Mouse (Mus musculus): ENCODE measurements around the gene Gm11168.
"Not testable (repeated sequence)": the region's sequence is repeated elsewhere in the genome, so short reads cannot be mapped to it uniquely, and the experiment has no call there.

Gm11168 gene

DNA sequence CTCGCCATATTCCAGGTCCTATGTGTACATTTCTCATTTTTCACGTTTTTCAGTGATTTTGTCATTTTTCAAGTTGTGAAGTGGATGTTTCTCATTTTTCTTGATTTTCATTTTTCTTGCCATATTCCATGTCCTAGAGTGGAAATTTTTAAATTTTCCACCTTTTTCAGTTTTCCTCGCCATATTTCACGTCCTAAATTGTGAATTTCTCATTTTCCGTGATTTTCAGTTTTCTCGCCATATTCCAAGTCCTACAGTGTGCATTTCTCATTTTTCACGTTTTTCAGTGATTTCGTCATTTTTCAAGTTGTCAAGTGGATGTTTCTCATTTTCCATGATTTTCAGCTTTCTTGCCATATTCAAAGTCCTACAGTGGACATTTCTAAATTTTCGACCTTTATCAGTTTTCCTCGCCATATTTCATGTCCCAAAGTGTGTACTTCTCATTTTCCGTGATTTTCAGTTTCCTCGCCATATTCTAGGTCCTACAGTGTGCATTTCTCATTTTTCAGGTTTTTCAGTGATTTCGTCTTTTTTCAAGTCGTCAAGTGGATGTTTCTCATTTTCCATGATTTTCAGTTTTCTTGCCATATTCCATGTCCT is at the start of gene Gm11168:
TSS of gene Gm11168 (plus strand) at position 553 of the 603 bp plus-strand sequence.
- H3K9me3 ChIP-seq (ENCODE audit: low read length); H3K4me1 ChIP-seq (replicated peaks; ENCODE audit: low read depth, low read length); H3K27me3 ChIP-seq (ENCODE audit: insufficient read depth, low read length); H3K36me3 ChIP-seq (ENCODE audit: insufficient read depth, low read length); H3K4me3 ChIP-seq (replicated peaks; ENCODE audit: low read length): not testable (repeated sequence)

DNA sequence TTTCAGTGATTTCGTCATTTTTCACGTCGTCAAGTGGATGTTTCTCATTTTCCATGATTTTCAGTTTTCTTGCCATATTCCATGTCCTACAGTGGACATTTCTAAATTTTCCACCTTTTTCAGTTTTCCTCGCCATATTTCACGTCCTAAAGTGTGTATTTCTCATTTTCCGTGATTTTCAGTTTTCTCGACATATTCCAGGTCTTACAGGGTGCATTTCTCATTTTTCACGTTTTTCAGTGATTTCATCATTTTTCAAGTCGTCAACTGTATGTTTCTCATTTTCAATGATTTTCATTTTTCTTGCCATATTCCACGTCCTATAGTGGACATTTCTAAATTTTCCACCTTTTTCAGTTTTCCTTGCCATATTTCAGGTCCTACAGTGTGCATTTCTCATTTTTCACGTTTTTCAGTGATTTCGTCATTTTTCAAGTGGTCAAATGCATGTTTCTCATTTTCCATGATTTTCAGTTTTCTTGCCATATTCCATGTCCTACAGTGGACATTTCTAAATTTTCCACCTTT is 2.6 kb upstream of the Gm11168 start, which contains the start of gene Gm10722:
TSS of gene Gm10722 (plus strand) at position 478 of the 528 bp plus-strand sequence.
- not testable (repeated sequence) for H3K4me3 ChIP-seq (replicated peaks; ENCODE audit: low read length); H3K36me3 ChIP-seq (ENCODE audit: insufficient read depth, low read length); H3K4me1 ChIP-seq (replicated peaks; ENCODE audit: low read depth, low read length); H3K9me3 ChIP-seq (ENCODE audit: low read length); H3K27me3 ChIP-seq (ENCODE audit: insufficient read depth, low read length)

DNA sequence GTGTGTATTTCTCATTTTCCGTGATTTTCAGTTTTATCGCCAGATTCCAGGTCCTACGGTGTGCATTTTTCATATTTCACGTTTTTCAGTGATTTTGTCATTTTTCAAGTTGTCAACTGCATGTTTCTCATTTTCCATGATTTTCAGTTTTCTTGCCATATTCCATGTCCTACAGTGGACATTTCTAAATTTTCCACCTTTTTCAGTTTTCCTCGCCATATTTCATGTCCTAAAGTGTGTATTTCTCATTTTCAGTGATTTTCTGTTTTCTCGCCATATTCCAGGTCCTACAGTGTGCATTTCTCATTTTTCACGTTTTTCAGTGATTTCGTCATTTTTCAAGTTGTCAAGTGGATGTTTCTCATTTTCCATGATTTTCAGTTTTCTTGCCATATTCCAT is 2.1 kb upstream of the Gm11168 start:
- H3K4me1 ChIP-seq (replicated peaks; ENCODE audit: low read depth, low read length) = not testable (repeated sequence)

DNA sequence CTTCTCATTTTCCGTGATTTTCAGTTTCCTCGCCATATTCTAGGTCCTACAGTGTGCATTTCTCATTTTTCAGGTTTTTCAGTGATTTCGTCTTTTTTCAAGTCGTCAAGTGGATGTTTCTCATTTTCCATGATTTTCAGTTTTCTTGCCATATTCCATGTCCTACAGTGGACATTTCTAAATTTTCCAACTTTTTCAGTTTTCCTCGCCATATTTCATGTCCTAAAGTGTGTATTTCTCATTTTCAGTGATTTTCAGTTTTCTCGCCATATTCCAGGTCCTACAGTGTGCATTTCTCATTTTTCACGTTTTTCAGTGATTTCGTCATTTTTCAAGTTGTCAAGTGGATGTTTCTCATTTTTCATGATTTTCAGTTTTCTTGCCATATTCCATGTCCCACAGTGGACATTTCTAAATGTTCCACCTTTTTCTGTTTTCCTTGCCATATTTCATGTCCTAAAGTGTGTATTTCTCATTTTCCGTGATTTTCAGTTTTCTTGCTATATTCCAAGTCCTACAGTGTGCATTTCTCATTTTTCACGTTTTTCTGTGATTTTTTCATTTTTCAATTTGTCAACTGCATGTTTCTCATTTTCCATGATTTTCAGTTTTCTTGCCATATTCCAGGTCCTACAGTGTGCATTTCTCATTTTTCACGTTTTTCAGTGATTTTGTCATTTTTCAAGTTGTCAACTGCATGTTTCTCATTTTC is 1.0 kb upstream of the Gm11168 start:
- H3K36me3 ChIP-seq (ENCODE audit: insufficient read depth, low read length); H3K9me3 ChIP-seq (ENCODE audit: low read length); H3K4me3 ChIP-seq (replicated peaks; ENCODE audit: low read length); H3K27me3 ChIP-seq (ENCODE audit: insufficient read depth, low read length); H3K4me1 ChIP-seq (replicated peaks; ENCODE audit: low read depth, low read length): not testable (repeated sequence)
- TF ChIP-seq NANOG (IDR thresholded peaks at IDR 0.05; ENCODE audit: borderline replicate concordance, low read length) = 0 out of 2 replicates have a peak, but pooled peaks have one; percentile 21

More for the DNA sequence above, 2.1 kb upstream of the Gm11168 start:
- H3K27me3 ChIP-seq (ENCODE audit: insufficient read depth, low read length); H3K36me3 ChIP-seq (ENCODE audit: insufficient read depth, low read length); H3K9me3 ChIP-seq (ENCODE audit: low read length); H3K4me3 ChIP-seq (replicated peaks; ENCODE audit: low read length): not testable (repeated sequence)

DNA sequence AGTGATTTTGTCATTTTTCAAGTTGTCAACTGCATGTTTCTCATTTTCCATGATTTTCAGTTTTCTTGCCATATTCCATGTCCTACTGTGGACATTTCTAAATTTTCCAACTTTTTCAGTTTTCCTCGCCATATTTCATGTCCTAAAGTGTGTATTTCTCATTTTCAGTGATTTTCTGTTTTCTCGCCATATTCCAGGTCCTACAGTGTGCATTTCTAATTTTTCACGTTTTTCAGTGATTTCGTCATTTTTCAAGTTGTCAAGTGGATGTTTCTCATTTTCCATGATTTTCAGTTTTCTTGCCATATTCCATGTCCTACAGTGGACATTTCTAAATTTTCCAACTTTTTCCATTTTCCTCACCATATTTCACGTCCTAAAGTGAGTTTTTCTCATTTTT is 3.0 kb downstream of the Gm11168 start:
- not testable (repeated sequence) for H3K4me1 ChIP-seq (replicated peaks; ENCODE audit: low read depth, low read length); H3K4me3 ChIP-seq (replicated peaks; ENCODE audit: low read length); H3K27me3 ChIP-seq (ENCODE audit: insufficient read depth, low read length); H3K36me3 ChIP-seq (ENCODE audit: insufficient read depth, low read length); H3K9me3 ChIP-seq (ENCODE audit: low read length)

DNA sequence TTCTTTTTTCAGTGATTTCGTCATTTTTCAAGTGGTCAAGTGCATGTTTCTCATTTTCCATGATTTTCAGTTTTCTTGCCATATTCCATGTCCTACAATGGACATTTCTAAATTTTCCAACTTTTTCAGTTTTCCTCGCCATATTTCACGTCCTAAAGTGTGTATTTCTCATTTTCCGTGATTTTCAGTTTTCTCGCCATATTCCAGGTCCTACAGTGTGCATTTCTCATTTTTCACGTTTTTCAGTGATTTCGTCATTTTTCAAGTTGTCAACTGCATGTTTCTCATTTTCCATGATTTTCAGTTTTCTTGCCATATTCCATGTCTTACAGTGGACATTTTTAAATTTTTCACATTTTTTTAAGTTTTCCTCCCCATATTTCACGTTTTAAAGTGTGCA is 3.5 kb downstream of the Gm11168 start:
- not testable (repeated sequence) for H3K4me1 ChIP-seq (replicated peaks; ENCODE audit: low read depth, low read length); H3K27me3 ChIP-seq (ENCODE audit: insufficient read depth, low read length); H3K9me3 ChIP-seq (ENCODE audit: low read length); H3K4me3 ChIP-seq (replicated peaks; ENCODE audit: low read length); H3K36me3 ChIP-seq (ENCODE audit: insufficient read depth, low read length)

DNA sequence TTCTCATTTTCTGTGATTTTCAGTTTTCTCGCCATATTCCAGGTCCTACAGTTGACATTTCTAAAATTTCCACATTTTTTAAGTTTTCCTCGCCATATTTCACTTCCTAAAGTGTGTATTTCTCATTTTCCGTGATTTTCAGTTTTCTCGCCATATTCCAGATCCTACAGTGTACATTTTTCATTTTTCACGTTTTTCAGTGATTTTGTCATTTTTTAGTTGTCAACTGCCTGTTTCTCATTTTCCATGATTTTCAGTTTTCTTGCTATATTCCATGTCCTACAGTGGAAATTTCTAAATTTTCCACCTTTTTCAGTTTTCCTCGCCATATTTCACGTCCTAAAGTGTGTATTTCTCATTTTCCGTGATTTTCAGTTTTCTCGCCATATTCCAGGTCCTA is 4.1 kb downstream of the Gm11168 start:
- not testable (repeated sequence) for H3K36me3 ChIP-seq (ENCODE audit: insufficient read depth, low read length); H3K4me3 ChIP-seq (replicated peaks; ENCODE audit: low read length); H3K27me3 ChIP-seq (ENCODE audit: insufficient read depth, low read length); H3K9me3 ChIP-seq (ENCODE audit: low read length); H3K4me1 ChIP-seq (replicated peaks; ENCODE audit: low read depth, low read length)

DNA sequence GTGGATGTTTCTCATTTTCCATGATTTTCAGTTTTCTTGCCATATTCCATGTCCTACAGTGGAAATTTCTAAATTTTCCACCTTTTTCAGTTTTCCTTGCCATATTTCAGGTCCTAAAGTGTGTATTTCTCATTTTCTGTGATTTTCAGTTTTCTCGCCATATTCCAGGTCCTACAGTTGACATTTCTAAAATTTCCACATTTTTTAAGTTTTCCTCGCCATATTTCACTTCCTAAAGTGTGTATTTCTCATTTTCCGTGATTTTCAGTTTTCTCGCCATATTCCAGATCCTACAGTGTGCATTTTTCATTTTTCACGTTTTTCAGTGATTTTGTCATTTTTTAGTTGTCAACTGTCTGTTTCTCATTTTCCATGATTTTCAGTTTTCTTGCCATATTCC is 6.2 kb downstream of the Gm11168 start:
- not testable (repeated sequence) for H3K4me1 ChIP-seq (replicated peaks; ENCODE audit: low read depth, low read length); H3K9me3 ChIP-seq (ENCODE audit: low read length); H3K27me3 ChIP-seq (ENCODE audit: insufficient read depth, low read length); H3K36me3 ChIP-seq (ENCODE audit: insufficient read depth, low read length); H3K4me3 ChIP-seq (replicated peaks; ENCODE audit: low read length)

DNA sequence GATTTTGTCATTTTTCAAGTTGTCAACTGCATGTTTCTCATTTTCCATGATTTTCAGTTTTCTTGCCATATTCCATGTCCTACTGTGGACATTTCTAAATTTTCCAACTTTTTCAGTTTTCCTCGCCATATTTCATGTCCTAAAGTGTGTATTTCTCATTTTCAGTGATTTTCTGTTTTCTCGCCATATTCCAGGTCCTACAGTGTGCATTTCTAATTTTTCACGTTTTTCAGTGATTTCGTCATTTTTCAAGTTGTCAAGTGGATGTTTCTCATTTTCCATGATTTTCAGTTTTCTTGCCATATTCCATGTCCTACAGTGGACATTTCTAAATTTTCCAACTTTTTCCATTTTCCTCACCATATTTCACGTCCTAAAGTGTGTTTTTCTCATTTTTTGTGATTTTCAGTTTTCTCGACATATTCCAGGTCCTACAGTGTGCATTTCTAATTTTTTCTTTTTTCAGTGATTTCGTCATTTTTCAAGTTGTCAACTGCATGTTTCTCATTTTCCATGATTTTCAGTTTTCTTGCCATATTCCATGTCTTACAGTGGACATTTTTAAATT is 9.0 kb downstream of the Gm11168 start:
- not testable (repeated sequence) for H3K36me3 ChIP-seq (ENCODE audit: insufficient read depth, low read length); H3K9me3 ChIP-seq (ENCODE audit: low read length); H3K4me1 ChIP-seq (replicated peaks; ENCODE audit: low read depth, low read length); H3K4me3 ChIP-seq (replicated peaks; ENCODE audit: low read length); H3K27me3 ChIP-seq (ENCODE audit: insufficient read depth, low read length)

DNA sequence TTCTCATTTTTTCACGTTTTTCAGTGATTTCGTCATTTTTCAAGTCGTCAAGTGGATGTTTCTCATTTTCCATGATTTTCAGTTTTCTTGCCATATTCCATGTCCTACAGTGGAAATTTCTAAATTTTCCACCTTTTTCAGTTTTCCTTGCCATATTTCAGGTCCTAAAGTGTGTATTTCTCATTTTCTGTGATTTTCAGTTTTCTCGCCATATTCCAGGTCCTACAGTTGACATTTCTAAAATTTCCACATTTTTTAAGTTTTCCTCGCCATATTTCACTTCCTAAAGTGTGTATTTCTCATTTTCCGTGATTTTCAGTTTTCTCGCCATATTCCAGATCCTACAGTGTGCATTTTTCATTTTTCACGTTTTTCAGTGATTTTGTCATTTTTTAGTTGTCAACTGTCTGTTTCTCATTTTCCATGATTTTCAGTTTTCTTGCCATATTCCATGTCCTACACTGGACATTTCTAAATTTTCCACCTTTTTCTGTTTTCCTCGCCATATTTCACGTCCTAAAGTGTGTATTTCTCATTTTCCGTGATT is 9.7 kb downstream of the Gm11168 start, which contains the start of gene Gm10721:
TSS of gene Gm10721 (plus strand) at position 408 of the 547 bp plus-strand sequence.
- H3K4me3 ChIP-seq (replicated peaks; ENCODE audit: low read length); H3K4me1 ChIP-seq (replicated peaks; ENCODE audit: low read depth, low read length); H3K36me3 ChIP-seq (ENCODE audit: insufficient read depth, low read length); H3K9me3 ChIP-seq (ENCODE audit: low read length); H3K27me3 ChIP-seq (ENCODE audit: insufficient read depth, low read length): not testable (repeated sequence)

DNA sequence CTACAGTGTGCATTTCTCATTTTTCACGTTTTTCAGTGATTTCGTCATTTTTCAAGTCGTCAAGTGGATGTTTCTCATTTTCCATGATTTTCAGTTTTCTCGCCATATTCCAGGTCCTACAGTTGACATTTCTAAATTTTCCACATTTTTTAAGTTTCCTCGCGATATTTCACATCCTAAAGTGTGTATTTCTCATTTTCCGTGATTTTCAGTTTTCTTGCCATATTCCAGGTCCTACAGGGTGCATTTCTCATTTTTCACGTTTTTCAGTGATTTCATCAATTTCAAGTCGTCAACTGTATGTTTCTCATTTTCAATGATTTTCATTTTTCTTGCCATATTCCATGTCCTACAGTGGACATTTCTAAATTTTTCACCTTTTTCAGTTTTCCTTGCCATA is 12.2 kb downstream of the Gm11168 start, which contains the start of gene Gm10720:
TSS of gene Gm10720 (plus strand) at position 301 of the 400 bp plus-strand sequence.
- not testable (repeated sequence) for H3K4me1 ChIP-seq (replicated peaks; ENCODE audit: low read depth, low read length); H3K4me3 ChIP-seq (replicated peaks; ENCODE audit: low read length); H3K9me3 ChIP-seq (ENCODE audit: low read length); H3K36me3 ChIP-seq (ENCODE audit: insufficient read depth, low read length); H3K27me3 ChIP-seq (ENCODE audit: insufficient read depth, low read length)

DNA sequence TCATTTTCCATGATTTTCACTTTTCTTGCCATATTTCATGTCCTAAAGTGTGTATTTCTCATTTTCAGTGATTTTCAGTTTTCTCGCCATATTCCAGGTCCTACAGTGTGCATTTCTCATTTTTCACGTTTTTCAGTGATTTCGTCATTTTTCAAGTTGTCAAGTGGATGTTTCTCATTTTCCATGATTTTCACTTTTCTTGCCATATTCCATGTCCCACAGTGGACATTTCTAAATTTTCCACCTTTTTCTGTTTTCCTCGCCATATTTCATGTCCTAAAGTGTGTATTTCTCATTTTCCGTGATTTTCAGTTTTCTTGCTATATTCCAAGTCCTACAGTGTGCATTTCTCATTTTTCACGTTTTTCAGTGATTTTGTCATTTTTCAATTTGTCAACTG is 12.8 kb downstream of the Gm11168 start:
- not testable (repeated sequence) for H3K36me3 ChIP-seq (ENCODE audit: insufficient read depth, low read length); H3K27me3 ChIP-seq (ENCODE audit: insufficient read depth, low read length); H3K9me3 ChIP-seq (ENCODE audit: low read length); H3K4me1 ChIP-seq (replicated peaks; ENCODE audit: low read depth, low read length); H3K4me3 ChIP-seq (replicated peaks; ENCODE audit: low read length)

DNA sequence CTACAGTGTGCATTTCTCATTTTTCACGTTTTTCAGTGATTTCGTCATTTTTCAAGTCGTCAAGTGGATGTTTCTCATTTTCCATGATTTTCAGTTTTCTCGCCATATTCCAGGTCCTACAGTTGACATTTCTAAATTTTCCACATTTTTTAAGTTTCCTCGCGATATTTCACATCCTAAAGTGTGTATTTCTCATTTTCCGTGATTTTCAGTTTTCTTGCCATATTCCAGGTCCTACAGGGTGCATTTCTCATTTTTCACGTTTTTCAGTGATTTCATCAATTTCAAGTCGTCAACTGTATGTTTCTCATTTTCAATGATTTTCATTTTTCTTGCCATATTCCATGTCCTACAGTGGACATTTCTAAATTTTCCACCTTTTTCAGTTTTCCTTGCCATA is 14.0 kb downstream of the Gm11168 start, which contains the start of gene Gm10719:
TSS of gene Gm10719 (plus strand) at position 301 of the 400 bp plus-strand sequence.
- not testable (repeated sequence) for H3K27me3 ChIP-seq (ENCODE audit: insufficient read depth, low read length); H3K4me3 ChIP-seq (replicated peaks; ENCODE audit: low read length); H3K4me1 ChIP-seq (replicated peaks; ENCODE audit: low read depth, low read length); H3K36me3 ChIP-seq (ENCODE audit: insufficient read depth, low read length); H3K9me3 ChIP-seq (ENCODE audit: low read length)

DNA sequence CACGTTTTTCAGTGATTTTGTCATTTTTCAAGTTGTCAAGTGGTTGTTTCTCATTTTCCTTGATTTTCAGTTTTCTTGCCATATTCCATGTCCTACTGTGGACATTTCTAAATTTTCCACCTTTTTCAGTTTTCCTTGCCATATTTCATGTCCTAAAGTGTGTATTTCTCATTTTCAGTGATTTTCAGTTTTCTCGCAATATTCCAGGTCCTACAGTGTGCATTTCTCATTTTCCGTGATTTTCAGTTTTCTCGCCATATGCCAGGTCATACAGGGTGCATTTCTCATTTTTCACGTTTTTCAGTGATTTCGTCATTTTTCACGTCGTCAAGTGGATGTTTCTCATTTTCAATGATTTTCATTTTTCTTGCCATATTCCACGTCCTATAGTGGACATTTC is 15.8 kb downstream of the Gm11168 start:
- not testable (repeated sequence) for H3K4me1 ChIP-seq (replicated peaks; ENCODE audit: low read depth, low read length); H3K27me3 ChIP-seq (ENCODE audit: insufficient read depth, low read length); H3K4me3 ChIP-seq (replicated peaks; ENCODE audit: low read length); H3K9me3 ChIP-seq (ENCODE audit: low read length); H3K36me3 ChIP-seq (ENCODE audit: insufficient read depth, low read length)

All from E14TG2a.4 (cell line).